Mouse (Mus musculus) brain, embryonic 14.5 days (tissue): Measurements from ENCODE around the gene Cmtm4.

Experiments used
- CTCF ChIP-seq: fragments of 200-500 bp; IDR thresholded peaks from 2 replicates; pipeline ENCODE4 v1.5.1; 2012; ENCODE audit warnings: inconsistent platforms, mild to moderate bottlenecking, moderate library complexity, borderline replicate concordance; ENCODE audit not compliant: insufficient read depth, insufficient read length; ENCODE audit errors: extremely low read depth
- POLR2A ChIP-seq: fragments of 200-500 bp; IDR thresholded peaks from 2 replicates; pipeline ENCODE4 v1.6.1; 2012; ENCODE audit warnings: mild to moderate bottlenecking, inconsistent platforms, borderline replicate concordance; ENCODE audit not compliant: poor library complexity, insufficient read depth, insufficient read length, severe bottlenecking; ENCODE audit errors: extremely low read depth

GRCm38 (mm10) chr8:104441613-104442012 lies 46.0 kb upstream of the Cmtm4 start:
- TF ChIP-seq POLR2A (no peak), CTCF (no peak)
